Mouse (Mus musculus) liver, postnatal 0 days (tissue): ENCODE results near the gene Ugt1a7c.

Source experiments
- CTCF ChIP-seq: sonication (generic); IDR thresholded peaks from 2 replicates; pipeline ENCODE4 v1.5.1; 2016; ENCODE audit warnings: antibody characterized with exemption, low read depth
- EP300 ChIP-seq: IDR thresholded peaks from 2 replicates; pipeline ENCODE4 v1.6.1; 2016; ENCODE audit warnings: antibody characterized with exemption, low read depth, mild to moderate bottlenecking

GRCm38 (mm10) chr1:88087513-88087912, 7.3 kb upstream of the Ugt1a7c start, which contains the start of gene Ugt1a8:
- TF ChIP-seq CTCF (no peak), EP300 (no peak)
